Mouse (Mus musculus) telencephalon, adult 2 months (tissue): Measurements from ENCODE around the gene Socs2.
"Not testable (repeated sequence)": the region's sequence is repeated elsewhere in the genome, so short reads cannot be mapped to it uniquely, and the experiment has no call there.

Experiments
- DNase-seq: peaks from one replicate; pipeline ENCODE4 v3.0.0-alpha.2; 2011; ENCODE audit warnings: low read depth, low spot score

Gene Socs2

DNA sequence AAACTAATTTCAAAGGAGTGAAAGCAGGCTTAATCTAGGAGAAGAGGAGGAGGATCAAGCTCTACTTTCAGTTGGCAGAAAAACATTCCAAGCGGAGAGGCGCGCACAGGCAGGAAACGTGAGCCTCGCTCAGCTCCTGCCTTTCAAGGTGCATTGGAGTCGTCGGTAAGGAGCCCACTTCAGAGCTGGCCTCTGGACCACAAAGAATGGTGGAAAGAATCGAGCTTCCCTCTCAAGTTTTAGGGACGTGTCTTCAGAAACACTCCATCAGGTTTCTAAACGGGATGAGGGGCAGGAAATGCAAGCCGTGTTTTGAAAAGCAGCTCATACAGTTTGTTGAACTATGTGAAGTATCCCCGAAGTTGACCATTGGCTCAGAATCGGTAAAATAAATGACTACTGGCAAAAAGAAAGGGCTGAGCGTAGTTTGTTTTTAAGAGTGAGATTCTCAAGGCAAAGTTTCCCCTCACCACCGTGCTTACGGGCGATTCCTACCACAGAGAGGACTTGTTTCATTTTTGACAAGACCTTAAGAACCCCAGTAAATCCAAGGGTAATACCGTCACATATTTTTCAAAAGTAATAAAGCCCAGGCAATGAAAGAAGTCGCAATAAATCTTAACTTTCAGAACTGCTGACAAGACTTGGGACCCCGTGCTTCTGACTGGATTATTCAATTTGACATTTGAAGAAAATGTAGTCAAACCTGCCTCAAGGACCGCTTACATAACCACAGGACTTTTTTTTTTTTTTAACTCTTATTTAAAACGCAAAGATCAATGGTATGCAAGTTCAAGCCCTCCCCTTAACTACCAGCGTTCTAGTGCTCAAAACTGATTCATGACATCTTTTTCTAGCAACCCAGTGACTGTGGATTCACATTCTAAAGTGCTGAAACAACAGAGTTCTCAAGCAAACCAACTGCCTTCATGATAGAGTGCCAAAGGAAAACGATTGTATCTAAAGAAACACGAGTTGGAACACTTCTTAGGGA lies 21.9 kb downstream of the Socs2 start:
- no peak for DNase-seq

DNA sequence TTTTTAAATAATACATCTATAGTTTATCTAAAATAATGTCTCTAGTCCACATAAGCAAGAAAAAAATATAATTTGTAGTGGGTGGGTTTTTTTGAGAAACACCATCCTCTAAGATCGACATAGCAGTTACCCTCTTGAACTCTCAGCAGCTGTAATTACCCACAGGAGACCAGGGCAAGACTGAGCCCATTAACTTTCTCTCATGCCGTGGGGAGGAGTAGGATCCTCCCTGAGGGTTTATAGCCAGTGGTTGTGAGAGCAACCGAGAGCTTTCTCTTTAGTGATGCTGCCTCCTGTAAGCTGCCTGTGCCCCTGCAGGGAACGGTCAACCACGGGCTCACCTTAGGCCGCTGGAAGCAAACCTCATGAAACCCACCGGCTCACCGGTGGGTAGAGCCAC lies 24.9 kb downstream of the Socs2 start:
- DNase-seq: no peak

DNA sequence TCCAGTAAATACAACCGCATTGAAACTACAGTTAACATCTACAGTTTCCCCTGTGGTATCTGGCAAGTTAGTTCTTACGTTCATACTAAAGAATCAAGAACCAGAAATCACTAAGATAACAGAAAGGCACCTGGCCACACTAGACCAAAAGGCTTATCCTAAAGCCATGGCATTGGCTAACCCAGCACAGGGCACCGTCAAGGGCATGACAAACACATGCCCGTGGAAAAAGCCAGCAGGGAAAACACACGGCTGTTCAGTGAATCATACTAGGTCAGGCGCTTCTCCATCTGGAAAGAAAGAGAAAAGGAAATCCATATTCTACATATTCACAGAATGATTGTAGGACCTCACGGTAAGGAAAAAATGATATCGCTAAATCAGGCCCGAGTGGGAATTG lies 26.1 kb downstream of the Socs2 start:
- DNase-seq: no peak

DNA sequence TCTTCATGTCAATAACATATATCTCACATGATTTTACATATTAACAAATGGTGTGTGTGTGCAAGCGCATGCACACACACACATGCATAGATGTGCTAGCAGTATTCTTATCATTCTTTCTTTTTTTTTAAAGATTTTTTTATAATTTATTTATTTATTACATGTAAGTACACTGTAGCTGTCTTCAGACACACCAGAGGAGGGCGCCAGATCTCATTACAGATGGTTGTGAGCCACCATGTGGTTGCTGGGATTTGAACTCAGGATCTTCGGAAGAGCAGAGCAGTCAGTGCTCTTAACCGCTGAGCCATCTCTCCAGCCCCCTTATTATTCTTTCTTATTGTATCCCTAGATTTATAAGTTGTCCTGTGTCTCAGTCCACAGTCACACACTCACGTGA lies 27.2 kb downstream of the Socs2 start:
- DNase-seq: not testable (repeated sequence)

DNA sequence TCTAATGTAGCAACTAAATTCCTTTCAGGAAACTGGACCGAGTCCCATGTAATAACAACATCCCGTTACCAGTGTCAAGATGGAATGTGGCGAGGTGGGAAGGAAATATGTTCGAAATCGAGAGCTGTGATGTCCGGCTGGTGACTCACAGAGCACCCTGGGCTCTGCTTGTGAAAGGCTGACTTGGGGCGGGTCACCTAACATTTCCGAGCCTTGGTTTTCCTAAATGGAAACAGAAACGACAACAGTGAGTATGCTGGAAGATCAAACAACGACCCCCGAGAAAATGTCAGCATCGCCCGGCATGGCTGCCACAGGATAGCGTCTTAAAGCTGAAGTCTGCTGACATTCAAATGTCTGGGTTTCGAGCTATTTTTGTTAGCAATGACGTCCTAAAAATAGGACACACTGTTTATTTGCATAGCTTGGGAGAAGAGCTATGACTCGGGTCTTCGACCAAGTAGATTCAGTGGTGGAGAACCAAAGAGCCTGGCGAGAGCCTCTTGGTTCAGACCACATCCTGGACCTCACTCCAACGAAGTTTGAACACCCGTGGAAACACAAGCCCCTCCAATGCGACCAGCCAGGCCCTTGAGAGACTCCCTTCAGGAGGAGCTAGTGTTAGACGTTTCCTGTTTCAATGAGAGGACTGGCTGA lies 28.0 kb downstream of the Socs2 start:
- DNase-seq: no peak

DNA sequence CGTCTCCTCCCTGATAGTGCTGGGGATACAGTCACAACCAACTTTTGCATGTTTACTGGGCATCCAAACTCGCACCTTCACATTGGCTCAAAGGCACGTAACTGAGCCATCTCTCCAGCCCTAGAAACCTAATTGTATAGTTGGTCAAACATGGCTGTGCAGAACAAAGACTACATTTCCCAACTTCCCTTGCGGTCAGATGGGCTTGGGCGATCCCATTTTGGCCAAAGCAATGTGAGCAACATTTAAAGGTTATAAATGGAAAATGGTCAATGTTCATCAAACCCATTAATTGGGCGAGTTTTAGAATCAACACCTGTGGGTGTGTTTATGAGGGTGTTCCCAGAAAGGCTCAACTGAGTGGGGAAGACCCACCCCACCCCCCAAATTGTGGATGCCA lies 30.5 kb downstream of the Socs2 start:
- no peak for DNase-seq

DNA sequence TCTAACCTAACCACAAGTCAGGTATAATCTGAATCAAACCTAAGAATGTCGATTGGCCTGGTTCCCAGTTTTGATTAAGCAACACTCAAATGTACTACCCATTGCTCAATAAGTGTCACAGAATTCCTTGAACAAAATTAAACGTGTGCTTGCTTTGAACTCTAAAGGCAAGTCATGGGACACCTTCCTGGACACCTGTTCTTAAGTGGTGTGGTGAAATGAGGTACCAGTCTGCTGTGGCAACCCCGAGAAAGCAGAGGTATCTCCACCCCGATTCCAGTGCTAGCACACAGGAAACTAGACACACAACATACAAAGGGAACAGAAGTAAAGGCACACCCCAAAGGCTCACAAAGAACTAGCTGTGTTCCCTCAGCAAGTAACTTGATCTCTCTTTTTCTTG lies 31.2 kb downstream of the Socs2 start:
- no peak for DNase-seq

DNA sequence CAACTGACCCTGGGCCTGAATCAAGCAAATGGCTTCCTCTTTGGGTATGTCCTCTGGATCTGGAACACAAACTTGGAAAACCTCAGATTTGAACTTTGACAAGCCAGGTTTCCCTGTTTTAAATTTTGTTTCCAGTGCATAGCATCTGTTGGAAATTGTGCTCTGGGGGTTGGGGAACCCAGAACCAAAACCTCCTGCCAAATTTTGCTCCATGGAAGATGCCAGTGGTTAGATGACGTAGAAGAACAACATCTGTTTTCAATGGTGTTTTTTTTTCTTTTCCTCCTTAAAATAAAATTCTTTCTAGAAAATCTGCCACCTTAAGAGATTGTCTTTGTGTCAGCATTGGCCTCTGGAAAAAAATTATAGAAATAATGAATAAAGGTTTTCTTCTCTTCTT lies 31.9 kb downstream of the Socs2 start:
- no peak for DNase-seq

DNA sequence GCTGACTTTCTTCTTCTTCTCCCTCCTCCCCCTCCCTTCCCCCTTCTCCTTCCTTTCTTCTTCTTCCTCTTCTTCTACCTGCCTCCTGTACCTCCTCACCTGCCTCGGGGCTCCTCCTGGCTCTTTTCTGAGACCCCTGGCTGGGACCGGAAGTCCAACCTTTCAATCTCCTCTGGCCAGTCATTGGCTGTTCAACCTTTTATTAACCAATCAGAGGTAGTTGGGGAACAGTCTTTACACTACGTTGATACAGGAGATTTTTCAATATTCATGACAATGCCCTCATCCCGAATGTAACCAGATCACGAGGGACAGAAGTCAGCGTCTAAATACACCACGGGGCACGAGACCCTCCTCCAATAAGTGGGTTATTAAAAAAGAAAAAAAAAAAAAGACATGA lies 32.5 kb downstream of the Socs2 start:
- DNase-seq: no peak

DNA sequence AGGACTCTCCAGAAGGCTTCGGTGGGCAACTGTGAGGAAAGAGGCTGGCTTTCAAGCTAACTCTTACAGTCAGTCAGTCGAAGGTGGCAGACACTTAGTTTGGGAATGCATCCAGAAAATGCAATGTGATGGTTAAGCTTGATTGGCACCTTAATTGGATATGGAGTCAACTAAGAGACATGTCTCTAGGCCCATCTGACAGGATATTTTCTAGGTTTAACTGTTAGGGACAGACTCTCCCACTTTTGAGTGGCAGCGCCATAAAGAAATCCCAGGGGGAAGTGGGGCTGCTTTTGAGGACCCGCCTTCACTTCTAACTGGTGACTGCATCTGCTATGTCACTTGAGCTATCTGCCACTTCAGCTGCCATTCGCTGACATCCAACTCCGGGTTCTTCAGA lies 43.6 kb downstream of the Socs2 start:
- DNase-seq: no peak

DNA sequence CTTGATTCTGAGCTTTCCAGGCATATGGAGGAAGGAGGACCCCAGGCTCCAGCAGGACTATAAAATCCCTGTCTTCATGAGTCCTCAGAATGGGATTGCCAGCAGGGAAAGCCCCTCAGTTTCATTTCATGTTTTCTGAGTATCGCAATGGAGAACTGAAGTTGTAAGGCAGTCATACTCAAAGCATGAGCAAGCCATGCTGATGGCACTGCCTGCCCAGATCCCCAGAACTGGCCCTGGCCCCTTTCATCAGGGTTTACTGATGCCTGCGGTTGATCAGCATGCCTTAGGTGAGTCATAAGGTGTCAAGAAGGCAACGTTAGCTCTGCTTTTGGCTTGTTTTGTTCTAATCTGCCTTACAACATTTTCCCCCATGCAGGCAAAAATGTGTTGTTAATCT lies 45.0 kb downstream of the Socs2 start:
- DNase-seq: no peak

DNA sequence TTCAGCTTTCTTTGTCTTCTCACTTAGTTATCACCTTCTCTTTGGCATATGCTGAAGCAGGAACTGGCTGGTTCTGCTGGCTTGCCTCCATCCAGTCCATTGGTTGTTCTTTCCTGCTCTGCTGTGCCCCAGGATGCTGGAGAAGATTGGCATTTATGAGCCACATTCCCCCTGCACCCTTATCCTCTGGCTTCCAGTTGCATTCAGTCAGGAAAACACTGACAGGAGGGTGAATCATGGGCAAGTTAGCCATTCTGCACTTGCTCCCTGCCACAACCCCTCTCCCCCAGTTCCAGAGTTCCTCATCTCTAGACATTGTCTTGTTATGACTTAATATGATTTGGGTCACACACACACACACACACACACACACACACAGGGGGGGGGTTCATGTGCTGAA lies 47.8 kb downstream of the Socs2 start:
- no peak for DNase-seq

DNA sequence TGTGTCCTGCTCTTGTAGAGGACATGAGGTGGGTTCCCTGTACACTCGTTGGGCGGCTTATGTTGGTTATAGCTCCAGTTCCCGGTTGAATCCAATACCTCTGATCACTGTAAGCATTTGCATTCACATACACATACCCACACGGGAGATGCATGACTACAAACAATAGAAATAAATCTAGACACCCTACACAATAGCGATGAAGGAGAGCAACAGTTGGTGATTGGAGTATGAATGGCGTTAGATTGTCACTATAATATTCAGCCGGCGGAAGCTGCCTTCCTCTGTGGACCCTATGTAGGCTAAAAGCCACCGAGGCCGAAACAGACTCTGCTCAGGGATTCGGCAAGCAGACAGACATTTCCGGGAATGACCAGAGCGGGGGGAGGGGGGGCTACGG lies 48.8 kb downstream of the Socs2 start:
- no peak for DNase-seq

DNA sequence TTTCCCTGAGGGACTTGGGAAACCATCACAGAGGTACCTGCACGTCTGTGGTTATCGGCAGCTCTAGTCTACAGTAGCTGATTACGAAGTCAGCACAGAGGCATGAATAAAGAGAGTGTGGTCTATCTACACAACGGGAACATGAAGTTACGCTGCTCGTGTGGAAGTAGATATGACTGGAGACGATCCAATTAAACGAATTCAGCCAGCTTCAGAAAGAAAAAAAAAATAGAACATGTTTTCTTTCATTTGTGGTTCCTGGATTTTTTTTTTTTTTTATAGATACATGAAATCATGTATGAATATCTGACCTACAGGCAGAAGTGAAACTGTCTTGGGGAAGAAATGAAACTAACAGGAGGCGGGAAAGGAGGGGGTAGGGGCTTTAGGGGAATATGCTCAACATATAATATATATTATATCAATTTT lies 49.3 kb downstream of the Socs2 start:
- DNase-seq: no peak

DNA sequence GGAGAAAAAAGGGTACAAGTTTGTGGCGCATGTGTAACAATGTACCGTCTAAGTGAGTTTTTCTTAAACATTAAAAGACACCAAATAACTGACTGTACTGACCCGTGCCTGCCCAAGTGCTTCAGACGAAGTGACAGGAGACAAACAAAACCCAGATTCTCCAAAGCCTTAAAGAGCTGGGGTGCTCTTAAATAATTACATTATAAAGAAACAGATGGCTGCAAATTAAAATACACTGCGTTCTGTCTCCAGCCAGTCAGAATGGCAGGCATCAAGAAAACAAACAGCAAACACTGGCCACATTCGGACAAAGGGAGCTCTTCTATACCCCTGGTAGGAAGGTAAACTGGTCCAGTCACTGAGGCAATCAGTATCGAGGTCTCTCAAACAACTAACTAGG lies 49.7 kb downstream of the Socs2 start:
- no peak for DNase-seq

DNA sequence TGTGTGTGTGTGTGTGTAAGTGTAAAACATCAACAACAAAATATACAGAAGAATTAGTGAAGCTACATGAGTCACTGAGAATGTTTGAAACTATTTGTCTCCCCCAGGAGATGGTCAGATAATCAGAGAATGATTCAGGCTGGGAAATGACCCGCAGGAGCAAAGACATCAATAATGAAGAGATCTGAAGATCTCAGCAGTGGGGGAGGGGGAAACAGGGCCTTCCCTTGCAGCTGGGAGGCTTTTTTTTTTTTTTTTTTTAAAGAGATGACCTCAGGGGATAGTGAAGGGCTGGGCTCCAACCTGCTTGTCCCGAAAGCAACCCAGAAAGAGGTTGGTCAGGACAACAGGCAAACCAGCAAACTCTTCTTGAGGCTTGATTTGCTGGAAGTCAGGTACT lies 54.7 kb downstream of the Socs2 start:
- no peak for DNase-seq

DNA sequence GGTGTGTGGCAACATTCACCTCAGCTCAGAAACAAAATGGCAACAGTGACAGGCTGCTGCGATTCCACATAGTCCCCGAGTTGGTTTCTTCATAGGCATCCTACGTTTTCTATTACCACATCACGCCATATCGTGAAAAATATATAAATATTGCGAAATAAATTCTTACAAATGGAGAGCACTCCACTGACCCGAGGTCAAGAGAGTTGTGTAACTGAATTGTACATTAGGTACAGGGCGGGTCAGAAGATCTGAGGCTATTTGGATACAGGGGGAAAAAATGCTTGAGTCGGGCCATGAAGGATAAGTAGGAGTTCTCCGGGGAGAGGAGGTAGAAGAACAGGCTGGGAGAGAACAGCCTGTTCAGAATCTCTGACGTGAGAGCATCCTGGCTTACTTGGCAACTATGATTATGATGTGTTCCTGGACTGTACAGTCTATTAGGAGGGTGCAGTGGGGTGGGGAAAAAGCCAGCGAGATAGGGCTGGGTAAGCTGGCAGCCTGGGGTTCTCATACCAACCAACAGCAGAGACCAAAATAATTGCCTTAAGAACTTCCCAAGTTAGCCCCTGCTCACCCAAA lies 55.6 kb downstream of the Socs2 start:
- DNase-seq: no peak

DNA sequence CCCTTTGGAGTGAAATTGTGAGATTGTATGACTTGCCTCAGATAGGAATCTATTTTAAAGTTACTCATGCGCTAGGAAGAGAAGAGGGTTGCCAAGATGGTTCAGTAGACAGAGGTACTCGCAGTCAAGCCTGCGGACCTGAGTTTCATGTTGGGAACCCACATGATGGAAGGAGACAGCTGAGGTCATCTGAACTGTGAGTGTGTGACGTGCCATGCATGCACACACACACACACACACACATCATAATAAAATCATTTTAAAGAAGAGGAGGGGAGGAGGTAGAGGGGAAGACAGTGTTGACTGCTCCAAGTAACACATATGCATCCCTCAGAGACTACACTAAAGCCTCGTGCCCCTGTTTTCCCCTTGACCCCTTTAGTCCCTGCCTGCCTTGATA lies 56.9 kb downstream of the Socs2 start:
- DNase-seq: no peak

DNA sequence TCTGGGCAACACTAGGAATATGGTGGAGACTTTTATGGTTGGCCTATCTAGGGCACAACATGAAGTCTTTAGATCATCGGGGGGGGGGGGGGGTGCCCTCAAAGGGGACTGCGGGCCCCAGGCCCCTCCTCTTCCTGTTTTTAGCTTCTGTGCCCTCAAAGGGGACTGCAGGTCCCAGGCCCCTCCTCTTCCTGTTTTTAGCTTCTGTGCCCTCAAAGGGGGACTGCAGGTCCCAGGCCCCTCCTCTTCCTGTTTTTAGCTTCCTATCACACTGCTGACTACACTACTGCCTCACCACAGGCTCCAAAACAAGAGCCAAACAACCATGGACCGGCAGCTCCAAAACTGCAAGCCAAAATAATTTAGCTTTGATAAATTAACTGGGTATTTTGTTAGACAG lies 59.3 kb downstream of the Socs2 start:
- no peak for DNase-seq

DNA sequence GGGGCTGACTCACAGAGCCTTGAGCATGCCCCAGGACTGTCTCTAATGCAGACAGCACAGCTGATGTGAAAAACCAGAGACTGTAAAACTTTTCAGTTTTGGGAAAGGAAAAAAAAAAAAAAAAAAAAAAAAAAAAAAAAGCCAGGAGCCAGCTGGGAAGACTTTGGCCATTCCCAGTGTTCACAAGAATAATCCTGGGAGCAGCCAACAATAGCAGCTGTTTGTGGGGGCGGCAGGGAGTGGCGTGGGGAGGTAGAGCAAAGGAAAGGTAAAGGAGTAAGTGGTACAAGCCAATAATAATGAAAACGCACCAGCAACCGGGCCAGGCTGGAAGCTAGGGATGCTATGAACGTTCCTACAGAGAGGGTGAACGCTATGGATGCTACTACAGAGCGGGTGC lies 60.3 kb downstream of the Socs2 start:
- DNase-seq: no peak

DNA sequence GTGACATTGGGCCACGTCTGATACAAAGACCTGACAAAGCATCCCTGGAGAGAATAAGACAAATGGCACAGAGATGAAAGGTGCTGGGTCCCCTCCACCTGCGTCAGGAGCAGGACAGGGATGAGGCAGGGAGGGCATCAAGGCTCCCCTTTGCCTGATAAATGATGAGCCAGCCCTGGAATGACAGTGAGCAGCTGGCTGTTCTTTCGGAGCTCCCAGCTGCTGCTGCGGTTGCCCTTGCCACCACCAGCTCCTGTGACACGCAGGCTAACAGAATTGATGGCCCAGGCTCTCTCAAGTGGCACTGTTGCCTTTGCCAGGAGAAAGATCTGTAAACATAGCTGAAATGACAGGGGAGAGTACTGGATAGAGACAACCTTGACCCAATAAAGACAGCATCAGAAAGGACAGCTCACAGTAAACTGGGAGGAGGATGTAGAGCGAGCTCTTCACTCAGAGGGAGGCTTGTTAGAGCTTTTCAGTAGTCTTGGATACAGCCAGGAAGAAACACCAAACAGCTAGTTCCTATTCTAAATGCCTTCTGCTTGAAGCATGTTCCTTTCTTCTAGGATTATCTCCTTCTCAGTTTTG lies 61.2 kb downstream of the Socs2 start:
- no peak for DNase-seq

DNA sequence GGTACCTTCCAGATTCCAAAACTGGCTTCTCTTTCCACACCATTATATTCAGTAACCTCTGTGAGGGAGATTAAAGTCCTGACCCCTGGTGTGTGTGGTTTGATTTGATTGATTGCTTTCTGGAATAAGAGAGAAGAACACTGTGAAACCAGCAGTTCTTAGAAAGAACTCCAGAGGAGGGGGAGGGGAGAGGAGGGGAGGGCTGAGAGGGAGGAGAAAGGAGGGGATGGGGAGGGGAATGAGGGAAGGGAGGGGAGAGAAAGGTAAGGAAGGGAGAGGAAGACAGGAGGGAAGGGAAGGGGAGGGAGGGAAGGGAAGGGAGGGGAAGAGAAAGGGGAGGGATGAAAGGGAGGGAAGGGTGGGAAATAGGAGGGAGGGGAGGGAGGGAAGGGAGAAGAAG lies 62.3 kb downstream of the Socs2 start:
- no peak for DNase-seq
